In genomic region chr9:115847289-115848074, GRCm38 (mm10) we compare ENCODE assay signal across 11 mouse cellular contexts.
A peak's percentile ranks its signal among the peaks of the same experiment; 100 is the strongest.
DNase-seq lines count a peak whose midpoint lies in the region; ATAC-seq lines count a peak whose summit lies in the region.
"Had no signal": no experiment of that assay in that cellular context is flagged by ENCODE, and none has a peak within 500 bp of the region (broad histone marks: within the 10 kb centered on the region; RNA-seq: fewer than 3 reads in every experiment).

No protein-coding gene starts in this region.

- no peaks in the 10 kb centered on the region for H3K27me3 ChIP-seq in kidney, embryonic 14.5 days (ENCODE audit: control insufficient read depth, insufficient read depth, low read length)
- no peaks in the 10 kb centered on the region for H3K27me3 ChIP-seq in embryonic facial prominence, embryonic 14.5 days (replicated peaks; ENCODE audit: control insufficient read depth, insufficient read depth, low read length)
- H3K27me3 ChIP-seq in intestine, embryonic 16.5 days (replicated peaks; ENCODE audit: control insufficient read depth, insufficient read depth, low read length) = no peaks in the 10 kb centered on the region
- no peaks in the 10 kb centered on the region for H3K27me3 ChIP-seq in neural tube, embryonic 14.5 days (ENCODE audit: control insufficient read depth, insufficient read depth, low read length)
- H3K27me3 ChIP-seq: liver, embryonic 15.5 days had no signal

- 0 out of 2 replicates have a peak overlapping the region, but pooled peaks have one; percentile 2 for H3K4me3 ChIP-seq in kidney, embryonic 14.5 days (ENCODE audit: low read length)
- peak overlapping the region; percentile 21 for H3K4me3 ChIP-seq in embryonic facial prominence, embryonic 14.5 days (ENCODE audit: low read depth, low read length)
- peak overlapping the region; percentile 28; the same call in 1 of the 2 replicates for H3K4me3 ChIP-seq in intestine, embryonic 16.5 days (ENCODE audit: low read length)
- no peak overlapping the region for H3K4me3 ChIP-seq in neural tube, embryonic 14.5 days (ENCODE audit: low read depth, low read length)
- H3K4me3 ChIP-seq: liver, embryonic 15.5 days had no signal

- H3K9me3 ChIP-seq in kidney, embryonic 14.5 days (ENCODE audit: control insufficient read depth, low read length) = no peaks in the 10 kb centered on the region
- H3K9me3 ChIP-seq in embryonic facial prominence, embryonic 14.5 days (ENCODE audit: control insufficient read depth, low read length) = no peaks in the 10 kb centered on the region
- H3K9me3 ChIP-seq in intestine, embryonic 16.5 days (ENCODE audit: control insufficient read depth, low read length) = no peaks in the 10 kb centered on the region
- H3K9me3 ChIP-seq in neural tube, embryonic 14.5 days (ENCODE audit: control insufficient read depth, low read length) = no peaks in the 10 kb centered on the region
- H3K9me3 ChIP-seq: liver, embryonic 15.5 days had no signal

- WGBS in kidney, embryonic 14.5 days = 46% methylated on average over 12 of the region's 12 CpGs
- 34% methylated on average over 12 of the region's 12 CpGs for WGBS in embryonic facial prominence, embryonic 14.5 days
- 40% methylated on average over 12 of the region's 12 CpGs for WGBS in intestine, embryonic 16.5 days
- 51% methylated on average over 12 of the region's 12 CpGs for WGBS in neural tube, embryonic 14.5 days

- H3K9ac ChIP-seq in kidney, embryonic 14.5 days (ENCODE audit: low read depth, low read length) = no peak overlapping the region
- H3K9ac ChIP-seq in embryonic facial prominence, embryonic 14.5 days (ENCODE audit: low read depth, low read length) = no peak overlapping the region
- no peak overlapping the region for H3K9ac ChIP-seq in intestine, embryonic 16.5 days (ENCODE audit: low read depth, low read length)
- H3K9ac ChIP-seq in neural tube, embryonic 14.5 days (replicated peaks; ENCODE audit: low read depth, low read length) = no peak overlapping the region
- H3K9ac ChIP-seq: liver, embryonic 15.5 days had no signal

- peak overlapping the region; percentile 34 for H3K4me2 ChIP-seq in kidney, embryonic 14.5 days (replicated peaks; ENCODE audit: low read depth, low read length)
- peak overlapping the region; percentile 39 for H3K4me2 ChIP-seq in embryonic facial prominence, embryonic 14.5 days (ENCODE audit: low read depth, low read length)
- peak overlapping the region; percentile 40; the same call in 1 of the 2 replicates for H3K4me2 ChIP-seq in intestine, embryonic 16.5 days (ENCODE audit: low read depth, low read length)
- H3K4me2 ChIP-seq in neural tube, embryonic 14.5 days (ENCODE audit: low read depth, low read length) = peak overlapping the region; percentile 34
- H3K4me2 ChIP-seq: liver, embryonic 15.5 days had no signal

- no peak for DNase-seq in kidney, postnatal 14 days
- peak; percentile 88 for DNase-seq in embryonic facial prominence, embryonic 14.5 days (ENCODE audit: low spot score)
- DNase-seq in gastrocnemius, postnatal 25 days = no peak
- no peak for DNase-seq in gastrocnemius, postnatal 4 days (ENCODE audit: low spot score in 2 of 2)
- DNase-seq in layer of hippocampus, adult 8-10 months (ENCODE audit: low spot score in 2 of 2) = no peak
- DNase-seq: right cerebral cortex, adult 18-20 months had no signal

- H3K4me1 ChIP-seq in kidney, embryonic 14.5 days (ENCODE audit: control insufficient read depth, insufficient read depth, low read length) = no peaks in the 10 kb centered on the region
- no peaks in the 10 kb centered on the region for H3K4me1 ChIP-seq in embryonic facial prominence, embryonic 14.5 days (ENCODE audit: control insufficient read depth, insufficient read depth, low read length)
- no peaks in the 10 kb centered on the region for H3K4me1 ChIP-seq in intestine, embryonic 16.5 days (ENCODE audit: control insufficient read depth, insufficient read depth, low read length)
- H3K4me1 ChIP-seq in neural tube, embryonic 14.5 days (ENCODE audit: control insufficient read depth, insufficient read depth, low read length) = no peaks in the 10 kb centered on the region
- H3K4me1 ChIP-seq: liver, embryonic 15.5 days had no signal

- peak; percentile 69; the same call in 1 of the 2 replicates for ATAC-seq in kidney, embryonic 14.5 days (ENCODE audit: low FRiP score, low TSS enrichment)
- peak; percentile 92 for ATAC-seq in embryonic facial prominence, embryonic 14.5 days (ENCODE audit: low read depth)
- peak; percentile 69 for ATAC-seq in intestine, embryonic 16.5 days
- ATAC-seq in neural tube, embryonic 14.5 days (ENCODE audit: low read depth) = no peak
- ATAC-seq: CD4-positive, CD25-positive, alpha-beta regulatory T cell, adult 4 months had no signal

- H3K27ac ChIP-seq in kidney, embryonic 14.5 days (ENCODE audit: low read depth, low read length) = no peak overlapping the region
- H3K27ac ChIP-seq in embryonic facial prominence, embryonic 14.5 days (replicated peaks; ENCODE audit: low read depth, low read length) = no peak overlapping the region
- H3K27ac ChIP-seq in intestine, embryonic 16.5 days (ENCODE audit: low read length) = no peak overlapping the region
- H3K27ac ChIP-seq in neural tube, embryonic 14.5 days (ENCODE audit: low read depth, low read length) = no peak overlapping the region
- H3K27ac ChIP-seq: liver, embryonic 15.5 days had no signal

- no peaks in the 10 kb centered on the region for H3K36me3 ChIP-seq in kidney, embryonic 14.5 days (ENCODE audit: control insufficient read depth, insufficient read depth, low read length)
- H3K36me3 ChIP-seq in embryonic facial prominence, embryonic 14.5 days (ENCODE audit: control insufficient read depth, insufficient read depth, low read length) = no peaks in the 10 kb centered on the region
- H3K36me3 ChIP-seq in intestine, embryonic 16.5 days (ENCODE audit: control insufficient read depth, insufficient read depth, low read length) = no peaks in the 10 kb centered on the region
- no peaks in the 10 kb centered on the region for H3K36me3 ChIP-seq in neural tube, embryonic 14.5 days (ENCODE audit: control insufficient read depth, insufficient read depth, low read length)
- H3K36me3 ChIP-seq: liver, embryonic 15.5 days had no signal
